Mouse (Mus musculus) spleen, postnatal 14 days (tissue): ENCODE results near the gene Rtn2.
"Not testable (repeated sequence)": the region's sequence is repeated elsewhere in the genome, so short reads cannot be mapped to it uniquely, and the experiment has no call there.

Source experiments
- DNase-seq, 2 experiments: peaks; one replicate each; pipeline ENCODE4 v3.0.0; 2021 to 2022; ENCODE audit warnings: low spot score in 2 of 2

Rtn2 gene

GRCm38 (mm10) chr7:19268993-19269681, 13.3 kb upstream of the Rtn2 start:
- DNase-seq = no peak

GRCm38 (mm10) chr7:19269721-19270441, 12.5 kb upstream of the Rtn2 start:
- DNase-seq = peak in 1 of 2 experiments; percentile 39

- no peak for DNase-seq
These were observed 11.8 kb upstream of the Rtn2 start for GRCm38 (mm10) chr7:19270509-19271237.

GRCm38 (mm10) chr7:19271238-19272172, 10.9 kb upstream of the Rtn2 start, which contains the start of gene Vasp:
TSS of gene Vasp (minus strand) at chr7:19271817.
- DNase-seq = peak; percentile 70 to 75

- DNase-seq = peak; percentile 71 to 78
These were observed 10.2 kb upstream of the Rtn2 start for GRCm38 (mm10) chr7:19272173-19272764.

- DNase-seq = no peak
These were observed 6.2 kb upstream of the Rtn2 start for GRCm38 (mm10) chr7:19276253-19276652.

- DNase-seq = no peak
These were observed 3.4 kb upstream of the Rtn2 start for GRCm38 (mm10) chr7:19279052-19279451.

GRCm38 (mm10) chr7:19279581-19280114, 2.8 kb upstream of the Rtn2 start, which contains the start of gene Ppm1n:
TSS of gene Ppm1n (minus strand) at chr7:19280064.
- no peak for DNase-seq

- not testable (repeated sequence) for DNase-seq
These were observed 632 bp upstream of the Rtn2 start for GRCm38 (mm10) chr7:19281680-19282304.

GRCm38 (mm10) chr7:19282791-19283405, 474 bp downstream of the Rtn2 start:
- no peak for DNase-seq

- no peak for DNase-seq
These were observed 981 bp downstream of the Rtn2 start for GRCm38 (mm10) chr7:19283406-19283804.

- DNase-seq = peak in 1 of 2 experiments; percentile 65
These were observed 2.3 kb downstream of the Rtn2 start for GRCm38 (mm10) chr7:19284763-19285162.

- no peak for DNase-seq
These were observed 8.7 kb downstream of the Rtn2 start for GRCm38 (mm10) chr7:19290969-19291596.

GRCm38 (mm10) chr7:19295503-19296185, 13.2 kb downstream of the Rtn2 start:
- peak; percentile 82 to 95 for DNase-seq

- DNase-seq = no peak
These were observed 14.6 kb downstream of the Rtn2 start for GRCm38 (mm10) chr7:19297034-19297433.

GRCm38 (mm10) chr7:19297794-19298193, 15.4 kb downstream of the Rtn2 start:
- no peak for DNase-seq

- no peak for DNase-seq
These were observed 16.8 kb downstream of the Rtn2 start for GRCm38 (mm10) chr7:19299194-19299593.
